Mouse (Mus musculus): ENCODE measurements around the gene Cfap77. TPM values are rescaled to one million over a fixed set of nuclear protein-coding genes. Genes with fewer than 3 reads are reported as not detected.

The Cfap77 gene
- polyA plus RNA-seq, 1 experiment from 2014 or later: 0.23 TPM

- CTCF ChIA-PET: no interaction called here
- no peak for TF ChIP-seq CTCF (IDR thresholded peaks at IDR 0.05)
- in situ Hi-C loops (cut with MboI; ENCODE audit: low pct_unique_long_range_greater_than_20kb): no loop called here
- POLR2A ChIA-PET: no interaction called here
- DNase-seq (ENCODE audit: low read depth, low spot score) (no peak), ATAC-seq (no peak)
- H3K27me3 ChIP-seq: no peaks in the 10 kb centered on the region
Observed at GRCm38 (mm10) chr2:28903871-28904270, 151.0 kb downstream of the Cfap77 start.

- ChIA-PET POLR2A (interaction anchor here (0.7 kb wide), 1 partner anchor 10 kb away, joined by 3 read pairs; no protein-coding TSS in a partner anchor), CTCF (interaction anchor here (1.4 kb wide), 1 partner anchor 146 kb away, joined by 3 read pairs; no protein-coding TSS in a partner anchor)
- ATAC-seq (no peak), DNase-seq (ENCODE audit: low read depth, low spot score) (no peak)
- in situ Hi-C loops (cut with MboI; ENCODE audit: low pct_unique_long_range_greater_than_20kb): no loop called here
- TF ChIP-seq CTCF (IDR thresholded peaks at IDR 0.05): no peak
- H3K27me3 ChIP-seq: no peaks in the 10 kb centered on the region
Observed at GRCm38 (mm10) chr2:28902291-28902690, 152.6 kb downstream of the Cfap77 start.

- no peak for DNase-seq (ENCODE audit: low read depth, low spot score)
- H3K27me3 ChIP-seq: no peaks in the 10 kb centered on the region
- CTCF ChIA-PET: no interaction called here
- in situ Hi-C loops (cut with MboI; ENCODE audit: low pct_unique_long_range_greater_than_20kb): no loop called here
- no peak for TF ChIP-seq CTCF (IDR thresholded peaks at IDR 0.05)
- no peak for ATAC-seq
- POLR2A ChIA-PET: interaction anchor here (1.4 kb wide), 1 partner anchor 39 kb away, joined by 3 read pairs; no protein-coding TSS in a partner anchor
Observed at GRCm38 (mm10) chr2:28897340-28897899, 157.4 kb downstream of the Cfap77 start.

- no peak for ATAC-seq
- no peaks in the 10 kb centered on the region for H3K27me3 ChIP-seq
- CTCF ChIA-PET: no interaction called here
- no peak for DNase-seq (ENCODE audit: low read depth, low spot score)
- POLR2A ChIA-PET: interaction anchor here (1.3 kb wide), 1 partner anchor 11 kb away, joined by 5 read pairs; no protein-coding TSS in a partner anchor
- in situ Hi-C loops (cut with MboI; ENCODE audit: low pct_unique_long_range_greater_than_20kb): no loop called here
- no peak for TF ChIP-seq CTCF (IDR thresholded peaks at IDR 0.05)
Observed at GRCm38 (mm10) chr2:28895876-28896275, 159.0 kb downstream of the Cfap77 start.

- DNase-seq (ENCODE audit: low read depth, low spot score) (no peak), ATAC-seq (no peak)
- in situ Hi-C loops (cut with MboI; ENCODE audit: low pct_unique_long_range_greater_than_20kb): no loop called here
- CTCF ChIA-PET: interaction anchor here (1.1 kb wide), 1 partner anchor 38 kb away, joined by 3 read pairs; no protein-coding TSS in a partner anchor
- POLR2A ChIA-PET: no interaction called here
- no peaks in the 10 kb centered on the region for H3K27me3 ChIP-seq
- no peak for TF ChIP-seq CTCF (IDR thresholded peaks at IDR 0.05)
Observed at GRCm38 (mm10) chr2:28893526-28893925, 161.3 kb downstream of the Cfap77 start.

- in situ Hi-C loops (cut with MboI; ENCODE audit: low pct_unique_long_range_greater_than_20kb): no loop called here
- ChIA-PET POLR2A (no interaction called here), CTCF (interaction anchor here (1.1 kb wide), 1 partner anchor 37 kb away, joined by 3 read pairs; no protein-coding TSS in a partner anchor)
- TF ChIP-seq CTCF (IDR thresholded peaks at IDR 0.05): no peak
- no peak for DNase-seq (ENCODE audit: low read depth, low spot score)
- ATAC-seq: no peak
- no peaks in the 10 kb centered on the region for H3K27me3 ChIP-seq
Observed at GRCm38 (mm10) chr2:28892796-28893195, 162.1 kb downstream of the Cfap77 start.

- POLR2A ChIA-PET: interaction anchor here (1.3 kb wide), 1 partner anchor 10 kb away, joined by 5 read pairs; no protein-coding TSS in a partner anchor
- CTCF ChIA-PET: no interaction called here
- ATAC-seq: no peak
- in situ Hi-C loops (cut with MboI; ENCODE audit: low pct_unique_long_range_greater_than_20kb): no loop called here
- no peak for TF ChIP-seq CTCF (IDR thresholded peaks at IDR 0.05)
- no peak for DNase-seq (ENCODE audit: low read depth, low spot score)
- H3K27me3 ChIP-seq: no peaks in the 10 kb centered on the region
Observed at GRCm38 (mm10) chr2:28884914-28885313, 170.0 kb downstream of the Cfap77 start.

- peak; percentile 42 for DNase-seq (ENCODE audit: low read depth, low spot score)
- in situ Hi-C loops (cut with MboI; ENCODE audit: low pct_unique_long_range_greater_than_20kb): no loop called here
- no peak for TF ChIP-seq CTCF (IDR thresholded peaks at IDR 0.05)
- ChIA-PET POLR2A (interaction anchor here (0.6 kb wide), 1 partner anchor 37 kb away, joined by 4 read pairs; no protein-coding TSS in a partner anchor), CTCF (no interaction called here)
- H3K27me3 ChIP-seq: no peaks in the 10 kb centered on the region
- peak; percentile 60 for ATAC-seq
Observed at GRCm38 (mm10) chr2:28882826-28883485, 171.9 kb downstream of the Cfap77 start.

GRCm38 (mm10) chr2:28882047-28882446 is 172.8 kb downstream of the Cfap77 start:
- POLR2A ChIA-PET: no interaction called here
- no peak for TF ChIP-seq CTCF (IDR thresholded peaks at IDR 0.05)
- in situ Hi-C loops (cut with MboI; ENCODE audit: low pct_unique_long_range_greater_than_20kb): no loop called here
- peak; percentile 54 for DNase-seq (ENCODE audit: low read depth, low spot score)
- CTCF ChIA-PET: no interaction called here
- ATAC-seq: peak; percentile 74
- H3K27me3 ChIP-seq: no peaks in the 10 kb centered on the region

- no peak for TF ChIP-seq CTCF (IDR thresholded peaks at IDR 0.05)
- no peaks in the 10 kb centered on the region for H3K27me3 ChIP-seq
- no peak for ATAC-seq
- CTCF ChIA-PET: no interaction called here
- in situ Hi-C loops (cut with MboI; ENCODE audit: low pct_unique_long_range_greater_than_20kb): no loop called here
- POLR2A ChIA-PET: no interaction called here
- no peak for DNase-seq (ENCODE audit: low read depth, low spot score)
Observed at GRCm38 (mm10) chr2:28881275-28881674, 173.6 kb downstream of the Cfap77 start.

Other genes starting within 250 kb of the Cfap77 start
- 22.8 TPM for gene Gtf3c4, start 214.7 kb downstream of the Cfap77 start, polyA plus RNA-seq (2021)
- gene Ddx31, start 214.7 kb downstream of the Cfap77 start, polyA plus RNA-seq (2021): 10.5 TPM
- 0.04 TPM for gene Barhl1, start 138.4 kb downstream of the Cfap77 start, polyA plus RNA-seq (2021)
- 16.7 TPM for gene Ttf1, start 5.2 kb upstream of the Cfap77 start, polyA plus RNA-seq (2021)
- 23.2 TPM for gene Setx, start 69.1 kb upstream of the Cfap77 start, polyA plus RNA-seq (2021)
- 16.8 TPM for gene Ntng2, start 197.9 kb upstream of the Cfap77 start, polyA plus RNA-seq (2021)

All from Patski (cell line).